Mouse (Mus musculus) naive thymus-derived CD4-positive, alpha-beta T cell, adult 5 months (primary cell): ENCODE results near the gene Itgb1bp1. TPM values are rescaled to one million over a fixed set of nuclear protein-coding genes. Genes with fewer than 3 reads are reported as not detected.

Experiments
- polyA plus RNA-seq: library from polyadenylated mRNA; unstranded; fragments of 100-300 nt; shearing (Covaris generic); gene quantifications from one replicate; pipeline ENCODE4 v1.2.1, GENCODE M21; 2017

Itgb1bp1 gene
- 75.0 TPM for polyA plus RNA-seq

GRCm38 (mm10) chr12:21286243-21286622 is at the start of gene Itgb1bp1:
Gene Itgb1bp1, minus strand, starts transcription at chr12:21286284.

GRCm38 (mm10) chr12:21315923-21316868 is 30.1 kb upstream of the Itgb1bp1 start, which contains the start of gene Iah1:
Gene Iah1, plus strand, starts transcription at chr12:21316389.

GRCm38 (mm10) chr12:21284761-21285441 is 1.2 kb downstream of the Itgb1bp1 start, which contains the start of gene Cpsf3:
Gene Cpsf3, plus strand, starts transcription at chr12:21285391.

Other genes with a start within 250 kb of the Itgb1bp1 start
- gene Cpsf3, start 893 bp downstream of the Itgb1bp1 start, polyA plus RNA-seq = 107 TPM
- gene Iah1, start 30.1 kb upstream of the Itgb1bp1 start, polyA plus RNA-seq = 24.2 TPM
- 35.1 TPM for gene Adam17, start 87.3 kb upstream of the Itgb1bp1 start, polyA plus RNA-seq
- 202 TPM for gene Ywhaq, start 131.4 kb upstream of the Itgb1bp1 start, polyA plus RNA-seq